Comparison of ENCODE assay signal across 24 mouse cellular contexts in the genomic region with DNA sequence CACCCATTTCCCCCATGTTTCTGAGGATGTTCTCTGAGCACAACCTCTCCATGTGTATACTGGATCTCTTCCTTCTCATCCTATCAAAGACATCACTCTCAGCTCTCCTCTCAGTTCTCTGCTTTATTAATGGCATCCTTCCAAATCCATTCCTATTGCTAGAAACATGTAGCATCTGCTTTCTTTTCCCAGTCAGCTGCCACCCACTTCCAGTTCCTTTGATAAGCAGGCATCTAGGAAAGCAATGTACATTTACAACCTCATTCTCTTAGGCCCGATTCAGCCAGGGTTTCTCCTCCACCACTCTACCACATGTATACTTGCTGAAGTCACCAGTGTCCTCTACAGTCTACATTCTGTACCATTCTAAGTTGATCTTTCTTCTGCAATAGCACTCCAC. TPM values are rescaled to one million over a fixed set of nuclear protein-coding genes. Genes with fewer than 3 reads are reported as not detected.
DNase-seq lines count a peak whose midpoint lies in the region; ATAC-seq and TF ChIP-seq lines count a peak whose summit lies in the region.
"Had no signal": no experiment of that assay in that cellular context is flagged by ENCODE, and none has a peak within 500 bp of the region (broad histone marks: within the 10 kb centered on the region; RNA-seq: fewer than 3 reads in every experiment).

No protein-coding gene starts in this region.

- no peak for TF ChIP-seq EP300 in heart, postnatal 0 days (IDR thresholded peaks at IDR 0.05; ENCODE audit: low read depth)

- no peak overlapping the region for H3K9ac ChIP-seq in heart, postnatal 0 days (replicated peaks; ENCODE audit: low read depth, low read length)
- H3K9ac ChIP-seq: embryonic facial prominence, embryonic 13.5 days; hindbrain, embryonic 12.5 days; liver, embryonic 15.5 days; midbrain, embryonic 15.5 days; neural tube, embryonic 15.5 days had no signal

- no peaks in the 10 kb centered on the region for H3K9me3 ChIP-seq in heart, embryonic 10.5 days
- H3K9me3 ChIP-seq in heart, postnatal 0 days (replicated peaks; ENCODE audit: control insufficient read depth, low read length) = no peaks in the 10 kb centered on the region
- H3K9me3 ChIP-seq: embryonic facial prominence, embryonic 13.5 days; hindbrain, embryonic 12.5 days; liver, embryonic 15.5 days; megakaryocyte, embryonic 14.5 days; midbrain, embryonic 15.5 days; neural tube, embryonic 15.5 days had no signal

- TF ChIP-seq CTCF in heart, postnatal 0 days (IDR thresholded peaks at IDR 0.05; ENCODE audit: low read depth) = no peak
- TF ChIP-seq CTCF in bone marrow macrophage, adult 2 months (IDR thresholded peaks at IDR 0.05; ENCODE audit: low read depth, low read length) = no peak

- intact Hi-C loops in heart, postnatal 14 days (cut with DNase I) = no loop called here

- peaks cover 90% of the 10 kb centered on the region for H3K36me3 ChIP-seq in heart, embryonic 10.5 days
- peaks cover 52% of the 10 kb centered on the region for H3K36me3 ChIP-seq in heart, postnatal 0 days (replicated peaks; ENCODE audit: control insufficient read depth, insufficient read depth, low read length)
- H3K36me3 ChIP-seq: hindbrain, embryonic 12.5 days; midbrain, embryonic 15.5 days had no signal

- no peak for TF ChIP-seq POLR2A in bone marrow macrophage, adult 2 months (IDR thresholded peaks at IDR 0.05; ENCODE audit: borderline replicate concordance, low read depth, low read length)

- H3K4me2 ChIP-seq in heart, postnatal 0 days (ENCODE audit: low read depth, low read length) = no peak overlapping the region
- H3K4me2 ChIP-seq: embryonic facial prominence, embryonic 13.5 days; hindbrain, embryonic 12.5 days; liver, embryonic 15.5 days; midbrain, embryonic 15.5 days; neural tube, embryonic 15.5 days had no signal

- no peak for ATAC-seq in heart, postnatal 0 days (ENCODE audit: insufficient read depth, low read depth)
- ATAC-seq: midbrain, embryonic 15.5 days; Patski had no signal

- no peaks in the 10 kb centered on the region for H3K27me3 ChIP-seq in heart, embryonic 10.5 days (ENCODE audit: insufficient read depth, poor library complexity, severe bottlenecking)
- no peaks in the 10 kb centered on the region for H3K27me3 ChIP-seq in heart, postnatal 0 days (ENCODE audit: control insufficient read depth, insufficient read depth, low read length)
- H3K27me3 ChIP-seq: embryonic facial prominence, embryonic 13.5 days; hindbrain, embryonic 12.5 days; liver, embryonic 15.5 days; megakaryocyte, embryonic 14.5 days; midbrain, embryonic 15.5 days; neural tube, embryonic 15.5 days; Patski had no signal

- DNase-seq in heart, embryonic 10.5 days (ENCODE audit: low spot score) = no peak
- DNase-seq in heart, postnatal 14 days = no peak
- DNase-seq in heart, postnatal 0 days (ENCODE audit: low spot score) = no peak
- no peak for DNase-seq in heart, adult 18-20 months
- DNase-seq in NIH3T3 (ENCODE audit: low read depth) = peak; percentile 9
- no peak for DNase-seq in ovary, postnatal 10 days (ENCODE audit: low spot score)
- DNase-seq: adrenal gland, adult 8-10 months; cerebellum, adult 11-12 months; cerebellum, postnatal 14 days; gastrocnemius, postnatal 36 days; kidney, adult 18-20 months; right cerebral cortex, postnatal 14 days; spleen, adult 18-20 months; thymus, postnatal 36 days had no signal

- 0 out of 2 replicates have a peak overlapping the region, but pooled peaks have one; percentile 37 for H3K27ac ChIP-seq in heart, embryonic 10.5 days
- H3K27ac ChIP-seq in heart, postnatal 0 days (ENCODE audit: low read depth) = peak overlapping the region; percentile 67
- H3K27ac ChIP-seq in bone marrow macrophage, adult 2 months (ENCODE audit: insufficient read depth, low read depth, low read length) = peak overlapping the region; percentile 89
- H3K27ac ChIP-seq: embryonic facial prominence, embryonic 13.5 days; hindbrain, embryonic 12.5 days; kidney, postnatal 0 days; liver, embryonic 15.5 days; midbrain, embryonic 15.5 days; neural tube, embryonic 15.5 days had no signal

- WGBS in heart, embryonic 10.5 days = 57% methylated on average over 1 of the region's 1 CpGs
- 14% methylated on average over 1 of the region's 1 CpGs for WGBS in heart, postnatal 0 days

- no peak overlapping the region for H3K4me3 ChIP-seq in heart, embryonic 10.5 days
- H3K4me3 ChIP-seq in heart, postnatal 0 days (ENCODE audit: low read depth, low read length) = no peak overlapping the region
- no peak overlapping the region for H3K4me3 ChIP-seq in bone marrow macrophage, adult 2 months (ENCODE audit: insufficient read depth, low read length)
- H3K4me3 ChIP-seq: embryonic facial prominence, embryonic 13.5 days; hindbrain, embryonic 12.5 days; liver, embryonic 15.5 days; megakaryocyte, embryonic 14.5 days; midbrain, embryonic 15.5 days; myocyte; neural tube, embryonic 15.5 days had no signal

- H3K4me1 ChIP-seq in heart, embryonic 10.5 days = peaks cover 47% of the 10 kb centered on the region
- H3K4me1 ChIP-seq in heart, postnatal 0 days (ENCODE audit: control insufficient read depth, insufficient read depth) = peaks cover 42% of the 10 kb centered on the region
- peaks cover 65% of the 10 kb centered on the region for H3K4me1 ChIP-seq in bone marrow macrophage, adult 2 months (ENCODE audit: control insufficient read depth, insufficient read depth, low read length)
- H3K4me1 ChIP-seq: embryonic facial prominence, embryonic 13.5 days; hindbrain, embryonic 12.5 days; liver, embryonic 15.5 days; midbrain, embryonic 15.5 days; neural tube, embryonic 15.5 days had no signal

RNA-seq across cellular contexts. Expression of gene Gyg, which starts 21.4 kb away (rescaled TPM):
- 444 and 807 TPM in 2 replicates for polyA plus RNA-seq in heart, embryonic 10.5 days (2016; fragmentation: Nextera tagmentation; extraction: Ambion mirVana)
- total RNA-seq in heart, postnatal 14 days (2021) = 100 to 1,000 TPM; 135 to 136 TPM
- 237 and 317 TPM in 2 replicates for total RNA-seq in heart, postnatal 0 days (2014; rRNA removed; ENCODE audit: low replicate concordance)
- polyA plus RNA-seq in heart, postnatal 0 days (2015; fragmentation: Nextera tagmentation; extraction: Ambion mirVana) = 338 and 340 TPM in 2 replicates
- total RNA-seq in heart, adult 18-20 months (2021) = 100 to 1,000 TPM; 154 to 168 TPM
- 171 and 172 TPM in 2 replicates for polyA plus RNA-seq in bone marrow macrophage, adult 2 months (2012; ENCODE audit: insufficient read depth, insufficient read length, missing spikeins)

Comparison
In these comparisons a context has a peak if more than half of its experiments do, and no peak if none do; other contexts are left out.
1. H3K27ac ChIP-seq: peak in every context shown above with its lines; median percentile 89 in bone marrow macrophage, adult 2 months; 67 in heart, postnatal 0 days; 37 in heart, embryonic 10.5 days.